Mouse (Mus musculus) brain, embryonic 14.5 days (tissue): ENCODE results near the gene Gm11077.

Experiments
- CTCF ChIP-seq: fragments of 200-500 bp; IDR thresholded peaks from 2 replicates; pipeline ENCODE4 v1.5.1; 2012; ENCODE audit warnings: inconsistent platforms, mild to moderate bottlenecking, moderate library complexity, borderline replicate concordance; ENCODE audit not compliant: insufficient read depth, insufficient read length; ENCODE audit errors: extremely low read depth
- POLR2A ChIP-seq: fragments of 200-500 bp; IDR thresholded peaks from 2 replicates; pipeline ENCODE4 v1.6.1; 2012; ENCODE audit warnings: mild to moderate bottlenecking, inconsistent platforms, borderline replicate concordance; ENCODE audit not compliant: poor library complexity, insufficient read depth, insufficient read length, severe bottlenecking; ENCODE audit errors: extremely low read depth

DNA sequence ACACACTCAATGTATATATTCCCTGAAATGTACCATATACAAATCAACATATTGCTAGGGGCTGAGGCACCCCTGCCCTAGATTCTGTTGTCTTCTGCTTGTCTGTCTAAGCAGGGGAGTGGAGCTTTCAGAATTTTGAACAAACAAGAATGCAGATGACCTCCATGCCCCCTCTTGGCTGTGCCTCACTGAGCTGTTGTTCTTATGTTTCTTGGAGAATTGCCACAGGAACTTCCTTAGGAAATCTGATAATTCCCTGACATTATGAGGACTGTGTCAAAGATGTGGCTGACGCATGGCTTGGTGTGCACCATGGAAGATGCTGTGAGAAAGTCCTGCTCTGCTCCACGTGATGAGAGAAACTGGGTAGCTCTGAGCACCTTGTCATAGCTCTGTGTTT is 57.0 kb downstream of the Gm11077 start:
- no peak for TF ChIP-seq POLR2A
- no peak for TF ChIP-seq CTCF
